In the genomic region with DNA sequence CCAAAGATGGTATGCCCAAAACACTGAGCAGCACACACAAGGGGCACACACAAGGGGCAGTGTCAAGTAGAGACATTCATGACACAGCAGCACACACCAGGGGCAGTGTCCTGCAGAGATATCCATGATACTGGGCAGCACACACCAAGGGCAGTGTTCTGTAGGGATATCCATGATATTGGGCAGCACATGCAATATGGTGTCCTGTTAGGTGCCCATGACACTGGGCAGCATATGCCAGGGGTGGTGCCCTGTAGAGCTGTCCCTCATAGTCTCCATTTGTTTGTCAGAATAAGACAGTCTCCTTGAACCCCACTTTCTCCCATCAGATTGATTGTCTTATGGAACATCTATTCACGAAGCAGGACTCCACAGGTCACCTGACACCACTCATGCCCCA, we compare ENCODE assay signal across 28 mouse cellular contexts. TPM values are rescaled to one million over a fixed set of nuclear protein-coding genes. Genes with fewer than 3 reads are reported as not detected.
DNase-seq lines count a peak whose midpoint lies in the region; ATAC-seq and TF ChIP-seq lines count a peak whose summit lies in the region.
"Had no signal": no experiment of that assay in that cellular context is flagged by ENCODE, and none has a peak within 500 bp of the region (broad histone marks: within the 10 kb centered on the region; RNA-seq: fewer than 3 reads in every experiment).

No protein-coding gene starts in this region.

- H3K4me3 ChIP-seq in hindbrain, embryonic 12.5 days = no peak overlapping the region
- no peak overlapping the region for H3K4me3 ChIP-seq in hindbrain, embryonic 10.5 days
- H3K4me3 ChIP-seq in megakaryocyte, embryonic 14.5 days (replicated peaks) = peak overlapping the region; percentile 60
- H3K4me3 ChIP-seq in stomach, embryonic 14.5 days (ENCODE audit: low read depth, low read length) = no peak overlapping the region
- no peak overlapping the region for H3K4me3 ChIP-seq in stomach, postnatal 0 days (ENCODE audit: low read depth, low read length)
- H3K4me3 ChIP-seq: embryonic facial prominence, embryonic 10.5 days; embryonic facial prominence, embryonic 15.5 days; heart, embryonic 13.5 days; kidney, embryonic 15.5 days; liver, embryonic 12.5 days had no signal

- no peaks in the 10 kb centered on the region for H3K27me3 ChIP-seq in hindbrain, embryonic 12.5 days
- no peaks in the 10 kb centered on the region for H3K27me3 ChIP-seq in hindbrain, embryonic 10.5 days (ENCODE audit: insufficient read depth, poor library complexity, severe bottlenecking)
- H3K27me3 ChIP-seq in megakaryocyte, embryonic 14.5 days (replicated peaks) = no peaks in the 10 kb centered on the region
- H3K27me3 ChIP-seq in stomach, embryonic 14.5 days (ENCODE audit: control insufficient read depth, insufficient read depth, low read length) = no peaks in the 10 kb centered on the region
- no peaks in the 10 kb centered on the region for H3K27me3 ChIP-seq in stomach, postnatal 0 days (ENCODE audit: control insufficient read depth, insufficient read depth, low read length)
- H3K27me3 ChIP-seq: embryonic facial prominence, embryonic 15.5 days; heart, embryonic 13.5 days; kidney, embryonic 15.5 days; liver, embryonic 12.5 days had no signal

- H3K4me1 ChIP-seq in hindbrain, embryonic 12.5 days = no peaks in the 10 kb centered on the region
- H3K4me1 ChIP-seq in hindbrain, embryonic 10.5 days (replicated peaks) = no peaks in the 10 kb centered on the region
- no peaks in the 10 kb centered on the region for H3K4me1 ChIP-seq in megakaryocyte, embryonic 14.5 days
- H3K4me1 ChIP-seq in stomach, embryonic 14.5 days (ENCODE audit: control insufficient read depth, insufficient read depth, low read length) = no peaks in the 10 kb centered on the region
- no peaks in the 10 kb centered on the region for H3K4me1 ChIP-seq in stomach, postnatal 0 days (replicated peaks; ENCODE audit: control insufficient read depth, insufficient read depth)
- H3K4me1 ChIP-seq: embryonic facial prominence, embryonic 10.5 days; embryonic facial prominence, embryonic 15.5 days; heart, embryonic 13.5 days; kidney, embryonic 15.5 days had no signal

- H3K36me3 ChIP-seq in hindbrain, embryonic 12.5 days = no peaks in the 10 kb centered on the region
- no peaks in the 10 kb centered on the region for H3K36me3 ChIP-seq in hindbrain, embryonic 10.5 days
- H3K36me3 ChIP-seq in megakaryocyte, embryonic 14.5 days (replicated peaks; ENCODE audit: low read length) = no peaks in the 10 kb centered on the region
- no peaks in the 10 kb centered on the region for H3K36me3 ChIP-seq in stomach, embryonic 14.5 days (ENCODE audit: control insufficient read depth, insufficient read depth, low read length)
- no peaks in the 10 kb centered on the region for H3K36me3 ChIP-seq in stomach, postnatal 0 days (ENCODE audit: control insufficient read depth, insufficient read depth, low read length)
- H3K36me3 ChIP-seq: embryonic facial prominence, embryonic 10.5 days; embryonic facial prominence, embryonic 15.5 days; G1E; heart, embryonic 13.5 days; kidney, embryonic 15.5 days; liver, embryonic 12.5 days had no signal

- TF ChIP-seq CTCF in stomach, postnatal 0 days (IDR thresholded peaks at IDR 0.05; ENCODE audit: low read depth) = no peak

- peak; percentile 4 for DNase-seq in cerebellum, adult 11 months
- DNase-seq in cerebellum, postnatal 14 days = no peak
- no peak for DNase-seq in hindbrain, embryonic 10.5 days (ENCODE audit: low spot score)
- no peak for DNase-seq in stomach, postnatal 0 days (ENCODE audit: low spot score)
- DNase-seq: thymus, adult 18-20 months had no signal

- no peak overlapping the region for H3K4me2 ChIP-seq in hindbrain, embryonic 12.5 days (replicated peaks)
- no peak overlapping the region for H3K4me2 ChIP-seq in stomach, embryonic 14.5 days (replicated peaks; ENCODE audit: low read depth, low read length)
- no peak overlapping the region for H3K4me2 ChIP-seq in stomach, postnatal 0 days (replicated peaks; ENCODE audit: low read depth)
- H3K4me2 ChIP-seq: embryonic facial prominence, embryonic 15.5 days; heart, embryonic 13.5 days; kidney, embryonic 15.5 days; liver, embryonic 12.5 days had no signal

- TF ChIP-seq EP300 in stomach, postnatal 0 days (optimal IDR thresholded peaks at IDR 0.05) = no peak

- no peak overlapping the region for H3K9ac ChIP-seq in hindbrain, embryonic 12.5 days
- H3K9ac ChIP-seq in stomach, embryonic 14.5 days (replicated peaks; ENCODE audit: low read depth, low read length) = no peak overlapping the region
- no peak overlapping the region for H3K9ac ChIP-seq in stomach, postnatal 0 days (ENCODE audit: low read length)
- H3K9ac ChIP-seq: embryonic facial prominence, embryonic 15.5 days; heart, embryonic 13.5 days; kidney, embryonic 15.5 days; liver, embryonic 12.5 days; liver, postnatal 0 days had no signal

- H3K9me3 ChIP-seq in hindbrain, embryonic 12.5 days (replicated peaks) = no peaks in the 10 kb centered on the region; the same call in 1 of the 2 replicates
- 0 out of 2 replicates have a peak, but pooled peaks cover 5% of the 10 kb centered on the region for H3K9me3 ChIP-seq in hindbrain, embryonic 10.5 days
- peaks cover 13% of the 10 kb centered on the region; the same call in 1 of the 2 replicates for H3K9me3 ChIP-seq in megakaryocyte, embryonic 14.5 days
- H3K9me3 ChIP-seq in stomach, embryonic 14.5 days (ENCODE audit: control insufficient read depth, low read depth, low read length) = no peaks in the 10 kb centered on the region
- H3K9me3 ChIP-seq in stomach, postnatal 0 days (ENCODE audit: control insufficient read depth, low read length) = no peaks in the 10 kb centered on the region
- H3K9me3 ChIP-seq: embryonic facial prominence, embryonic 10.5 days; embryonic facial prominence, embryonic 15.5 days; heart, embryonic 13.5 days; kidney, embryonic 15.5 days; liver, embryonic 12.5 days had no signal

- 0 out of 2 replicates have a peak, but pooled peaks have one; percentile 29 for ATAC-seq in hindbrain, embryonic 12.5 days (ENCODE audit: low FRiP score)
- ATAC-seq in megakaryocyte, adult 5-6 weeks (ENCODE audit: poor library complexity, severe bottlenecking) = no peak
- 0 out of 2 replicates have a peak, but pooled peaks have one; percentile 53 for ATAC-seq in stomach, embryonic 14.5 days (ENCODE audit: insufficient number of reproducible peaks, insufficient read depth, low FRiP score, low read depth)
- ATAC-seq in stomach, postnatal 0 days (ENCODE audit: low FRiP score, low TSS enrichment) = no peak
- ATAC-seq: inflammation-experienced regulatory T-cells, adult 6 months; liver, embryonic 12.5 days; liver, postnatal 0 days had no signal

- H3K27ac ChIP-seq in hindbrain, embryonic 12.5 days = no peak overlapping the region
- no peak overlapping the region for H3K27ac ChIP-seq in hindbrain, embryonic 10.5 days
- no peak overlapping the region for H3K27ac ChIP-seq in stomach, embryonic 14.5 days (ENCODE audit: low read length)
- H3K27ac ChIP-seq in stomach, postnatal 0 days (replicated peaks) = no peak overlapping the region
- H3K27ac ChIP-seq: embryonic facial prominence, embryonic 10.5 days; embryonic facial prominence, embryonic 15.5 days; heart, embryonic 13.5 days; kidney, embryonic 15.5 days; liver, embryonic 12.5 days had no signal

- 83% methylated on average over 1 of the region's 1 CpGs for WGBS in hindbrain, embryonic 12.5 days
- WGBS in hindbrain, embryonic 10.5 days = 90% methylated on average over 1 of the region's 1 CpGs
- WGBS in stomach, embryonic 14.5 days = 84% methylated on average over 1 of the region's 1 CpGs
- 75% methylated on average over 1 of the region's 1 CpGs for WGBS in stomach, postnatal 0 days

RNA-seq across cellular contexts. Expression of a gene that starts 24.2 kb away (rescaled TPM):
- polyA plus RNA-seq in hindbrain, embryonic 12.5 days (2016; fragmentation: Nextera tagmentation; extraction: Ambion mirVana) = 0.06 TPM in 1 of 2 replicates, not detected in the other
- not detected in 2 replicates for polyA plus RNA-seq in hindbrain, embryonic 10.5 days (2016; fragmentation: Nextera tagmentation; extraction: Ambion mirVana)
- polyA plus RNA-seq in megakaryocyte, embryonic 14.5 days (2012; ENCODE audit: insufficient read depth, low replicate concordance) = 0.07 TPM in 1 of 2 replicates, not detected in the other
- total RNA-seq in megakaryocyte, adult 5-6 weeks (2015) = not detected in 2 replicates
- total RNA-seq in megakaryocyte, adult 5-6 weeks (2017) = not detected in 2 replicates
- not detected in 2 replicates for polyA plus RNA-seq in stomach, embryonic 14.5 days (2014; fragmentation: Nextera tagmentation; extraction: Ambion mirVana)
- not detected in 2 replicates for polyA plus RNA-seq in stomach, postnatal 0 days (2015; fragmentation: Nextera tagmentation; extraction: Ambion mirVana)
- total RNA-seq: gastrocnemius, postnatal 10 days; heart, adult 8-10 months; heart, postnatal 10 days; hematopoietic stem cell, adult 5-6 weeks; megakaryocyte-erythroid progenitor cell, adult 5-6 weeks; monocyte, adult 5-6 weeks; neutrophil, adult 5-6 weeks had no signal
- polyA plus RNA-seq: embryonic facial prominence, embryonic 10.5 days; G1E; gonadal fat pad, adult 2 months; heart, embryonic 13.5 days; inflammation-experienced regulatory T-cells, adult 6 months; kidney, embryonic 15.5 days; large intestine, adult 2 months; liver, embryonic 12.5 days; liver, postnatal 0 days; lung, embryonic 16.5 days; stomach, embryonic 16.5 days had no signal

Comparison
In these comparisons a context has a peak if more than half of its experiments do, and no peak if none do; other contexts are left out.
1. ATAC-seq: peak in hindbrain, embryonic 12.5 days (single experiment) and stomach, embryonic 14.5 days (single experiment); none in megakaryocyte, adult 5-6 weeks (single experiment) and stomach, postnatal 0 days (single experiment).